Mouse (Mus musculus) thymus, postnatal 4 days (tissue): ENCODE results near the gene Crnkl1.

Source experiments
- DNase-seq: peaks from one replicate; pipeline ENCODE4 v3.0.0; 2021

Gene Crnkl1

DNA sequence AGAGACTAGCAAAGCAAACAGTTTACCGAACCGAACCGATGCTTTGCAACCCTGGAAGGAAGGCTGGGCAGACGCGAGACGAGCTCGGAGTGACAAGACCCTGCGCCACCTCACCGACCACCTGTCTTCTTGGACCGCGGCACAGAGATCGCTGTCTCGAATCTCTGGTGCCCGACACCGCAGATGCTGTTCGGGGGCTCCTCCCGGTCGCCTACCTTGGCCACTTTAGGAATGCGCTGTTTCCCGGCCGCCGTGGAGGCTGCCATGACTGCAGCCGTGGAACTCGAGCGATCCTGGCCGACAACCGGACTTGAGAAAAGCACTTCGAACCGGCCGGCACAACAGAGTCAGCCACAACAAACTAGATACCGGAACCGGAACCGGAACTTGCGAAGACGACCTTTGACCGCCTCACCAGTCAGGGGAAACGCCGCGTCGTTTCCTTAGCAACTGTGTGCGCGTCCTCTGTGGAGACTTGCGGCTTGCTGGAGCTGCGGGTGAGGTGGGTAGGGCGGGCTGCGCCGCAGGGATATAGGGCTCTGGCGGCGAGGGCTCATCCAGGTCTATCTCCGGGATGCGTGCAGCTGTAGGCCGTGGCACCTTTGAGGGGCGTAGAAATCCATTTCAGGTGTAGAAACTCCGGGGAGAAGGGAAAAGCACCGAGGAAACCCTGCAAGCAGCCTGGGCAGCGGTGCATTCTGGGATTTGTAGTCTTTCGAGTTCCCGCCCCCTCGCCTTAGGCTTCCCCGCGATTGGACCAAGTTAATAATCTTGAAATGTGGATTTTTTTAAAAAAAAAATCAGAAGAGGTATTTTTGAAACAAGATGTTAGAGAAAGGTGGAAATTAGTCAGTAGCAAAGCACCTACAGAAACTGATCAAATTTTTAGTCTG is at the start of gene Crnkl1, which contains the start of gene Cfap61:
Crnkl1 (minus strand) TSS at position 676 of the 893 bp plus-strand sequence.
Cfap61 (plus strand) TSS at position 446 of the 893 bp plus-strand sequence.
- DNase-seq: peak; percentile 93

DNA sequence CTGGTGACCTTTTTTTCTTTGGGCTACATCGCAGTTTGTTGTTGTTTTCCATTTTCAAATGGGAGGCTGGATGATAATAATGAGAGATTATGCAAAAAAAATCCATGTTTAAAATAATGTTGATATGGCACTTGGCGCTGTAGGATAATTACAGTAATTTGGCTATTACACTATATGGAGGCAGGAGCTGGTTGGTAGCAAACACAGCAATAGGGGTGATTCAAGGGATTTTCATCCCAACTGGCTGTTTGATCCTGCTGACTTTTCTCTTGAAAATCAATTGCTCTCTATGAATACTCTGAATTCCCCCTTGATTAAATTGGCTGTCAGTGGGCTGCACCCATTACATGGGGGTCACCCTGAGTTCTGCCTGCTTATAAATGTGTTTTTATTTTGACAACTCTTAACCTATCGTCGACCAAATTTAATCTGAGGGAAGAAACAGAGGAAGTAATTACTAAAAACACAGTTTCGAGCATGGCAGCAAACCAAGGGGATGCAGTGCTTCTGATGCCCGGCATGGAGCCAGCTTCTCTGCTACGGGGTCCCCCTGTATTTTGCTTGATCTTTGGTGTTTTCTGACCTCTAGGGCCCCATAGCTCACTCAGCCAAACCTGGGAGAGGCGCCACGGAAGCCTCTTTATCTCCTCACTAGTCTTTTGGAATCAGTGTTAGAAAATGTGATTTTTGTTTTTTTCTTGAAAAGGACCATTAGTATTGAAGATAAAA is 47.7 kb upstream of the Crnkl1 start:
- no peak for DNase-seq

DNA sequence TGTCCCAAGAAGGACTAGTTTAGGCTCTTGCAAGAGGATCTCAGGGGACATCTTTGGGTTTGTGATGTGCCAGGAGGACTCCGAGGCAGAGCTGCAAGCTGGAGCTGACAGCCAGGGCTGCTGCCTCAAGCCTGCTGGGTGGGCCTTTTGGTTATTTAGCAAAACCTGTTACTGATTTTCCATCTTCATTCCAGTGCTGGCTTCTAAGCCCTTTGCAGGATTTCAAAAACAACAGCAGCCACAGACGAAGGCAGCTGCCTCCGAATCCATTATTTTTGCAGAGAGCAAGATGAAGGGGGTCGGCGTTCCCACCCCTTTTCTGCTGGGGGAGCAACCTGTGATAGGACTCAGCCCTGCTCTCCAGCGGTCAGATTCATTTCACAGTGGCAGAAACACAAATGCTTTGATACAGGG is 46.9 kb upstream of the Crnkl1 start:
- no peak for DNase-seq

DNA sequence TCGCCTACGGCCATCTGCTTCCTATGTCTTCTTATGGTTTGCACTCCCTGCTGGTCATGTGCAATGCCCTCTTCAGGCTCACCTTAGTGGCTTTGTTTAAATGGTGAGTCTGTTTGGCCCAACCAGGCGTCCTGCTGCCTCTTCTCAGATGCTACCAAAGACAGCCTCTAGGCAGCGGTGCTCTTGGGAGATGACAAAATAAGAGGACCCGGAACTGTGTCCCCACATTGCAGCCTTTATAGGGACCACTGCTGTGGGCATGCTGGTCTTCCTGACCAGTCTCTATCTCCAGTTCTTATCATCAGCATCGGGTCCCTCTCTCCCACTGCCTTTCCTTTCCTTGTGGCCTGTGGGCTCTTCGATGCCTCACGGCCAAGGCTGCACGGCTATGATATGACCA is 46.1 kb upstream of the Crnkl1 start:
- no peak for DNase-seq

DNA sequence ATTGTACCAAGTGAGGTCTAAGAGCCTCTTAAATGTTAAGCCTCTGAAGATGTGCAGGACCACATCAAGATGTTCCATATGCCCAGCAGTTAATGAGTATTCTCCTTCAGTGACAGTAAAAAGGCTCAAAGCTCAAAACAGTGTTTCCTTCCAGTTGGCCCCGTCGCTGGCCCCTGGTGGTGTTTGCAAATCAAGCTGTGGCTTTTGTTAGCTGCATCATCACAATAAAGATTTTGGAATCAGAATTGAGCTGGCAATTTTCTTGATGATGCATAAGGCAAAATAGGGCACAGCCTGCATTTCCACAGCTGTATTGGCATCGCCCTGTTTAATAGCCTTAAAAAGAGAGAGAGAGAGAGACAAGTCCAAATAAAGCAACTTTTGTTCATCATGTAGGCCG is 44.8 kb upstream of the Crnkl1 start:
- DNase-seq: no peak

DNA sequence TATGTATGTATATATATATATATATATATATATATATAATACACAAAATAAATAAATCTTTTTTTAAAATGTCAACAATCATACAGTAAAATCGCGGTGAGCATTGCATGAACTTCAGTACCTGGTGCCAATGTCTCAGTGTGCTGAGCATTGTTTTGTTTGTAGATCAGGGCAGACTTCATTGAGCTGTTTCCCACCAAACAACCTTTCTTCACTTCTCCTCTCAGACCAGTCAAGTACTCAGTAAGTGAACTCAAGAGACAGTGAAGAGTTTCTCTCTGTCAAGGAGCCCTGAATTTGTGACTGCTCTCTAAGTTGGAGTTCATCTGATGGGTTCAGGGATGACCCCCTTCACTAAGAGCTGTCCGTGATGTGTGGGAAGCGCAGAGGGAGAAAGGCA is 37.8 kb upstream of the Crnkl1 start:
- DNase-seq: no peak

DNA sequence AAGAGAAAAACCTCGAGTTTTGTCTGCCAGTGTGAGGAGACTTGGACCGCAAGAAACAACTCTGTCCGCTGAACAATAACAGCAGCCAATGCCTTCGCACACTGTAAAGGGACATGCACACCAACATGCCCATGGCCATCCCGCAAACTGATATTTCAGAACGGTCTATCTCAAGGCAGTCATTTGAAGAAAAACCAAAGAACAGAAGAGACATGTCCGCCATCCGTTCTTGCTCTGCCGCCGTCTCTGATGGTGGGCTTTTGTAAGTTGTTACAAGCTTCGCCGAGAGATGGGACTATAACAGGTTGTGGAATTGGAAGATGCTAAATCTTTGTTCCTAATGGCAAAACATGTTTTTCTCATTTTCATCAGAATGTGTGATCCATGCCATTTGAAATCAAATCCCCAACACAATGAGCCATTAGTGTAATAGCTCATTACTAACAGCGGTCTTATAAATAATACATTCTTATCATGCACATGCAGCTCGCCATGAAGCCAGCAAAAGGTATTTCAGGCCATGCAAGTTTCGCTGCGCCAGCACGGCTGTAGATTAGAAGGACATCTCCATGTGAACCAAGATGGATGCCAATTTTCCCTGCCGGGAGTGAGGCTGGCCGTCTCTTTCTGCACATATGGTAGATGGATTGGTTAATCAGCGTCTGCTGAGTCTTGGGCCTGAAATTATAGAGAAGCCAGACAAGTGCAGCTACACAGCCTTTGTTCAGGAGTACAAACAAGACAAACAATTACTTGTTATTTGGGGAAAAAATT is 36.6 kb upstream of the Crnkl1 start:
- no peak for DNase-seq

DNA sequence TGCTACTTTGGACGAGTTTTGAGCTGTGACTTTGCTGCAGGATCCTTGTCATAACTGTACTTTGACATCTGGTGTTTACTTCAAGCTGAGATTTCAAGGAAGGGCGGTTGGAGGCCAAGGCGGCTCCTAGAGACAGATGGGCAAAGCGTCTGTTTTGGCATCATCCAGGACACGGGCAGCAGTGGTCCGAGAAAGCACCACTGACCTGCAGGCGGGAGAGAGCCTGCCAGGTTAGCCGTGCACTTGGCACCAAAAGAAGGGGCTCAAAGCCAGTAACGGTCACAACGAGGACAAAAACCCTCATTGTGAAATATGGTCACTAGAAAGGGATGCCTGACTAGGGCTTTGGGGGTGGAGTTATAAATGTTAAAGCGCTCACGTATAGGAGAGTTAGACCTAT is 35.9 kb upstream of the Crnkl1 start:
- no peak for DNase-seq

DNA sequence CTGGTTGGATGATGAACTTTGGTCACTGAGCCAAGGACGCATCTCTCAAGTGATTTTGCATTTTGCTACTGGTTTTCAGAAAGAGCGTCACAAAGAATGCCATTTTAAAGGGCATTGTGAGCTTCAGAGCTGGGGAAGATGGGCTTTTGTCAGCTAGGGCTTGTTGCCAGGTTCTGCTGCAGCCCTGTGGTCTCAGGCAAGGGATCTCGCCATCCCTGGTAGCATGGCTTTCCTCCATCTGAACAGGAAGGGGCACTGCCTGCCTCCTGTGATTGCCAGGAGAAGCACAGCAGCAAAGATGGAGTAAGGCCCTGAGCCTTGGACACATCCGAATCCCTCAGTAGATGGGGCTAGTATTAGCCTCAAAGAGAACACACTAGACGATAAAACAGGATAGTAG is 27.0 kb upstream of the Crnkl1 start:
- DNase-seq: no peak

DNA sequence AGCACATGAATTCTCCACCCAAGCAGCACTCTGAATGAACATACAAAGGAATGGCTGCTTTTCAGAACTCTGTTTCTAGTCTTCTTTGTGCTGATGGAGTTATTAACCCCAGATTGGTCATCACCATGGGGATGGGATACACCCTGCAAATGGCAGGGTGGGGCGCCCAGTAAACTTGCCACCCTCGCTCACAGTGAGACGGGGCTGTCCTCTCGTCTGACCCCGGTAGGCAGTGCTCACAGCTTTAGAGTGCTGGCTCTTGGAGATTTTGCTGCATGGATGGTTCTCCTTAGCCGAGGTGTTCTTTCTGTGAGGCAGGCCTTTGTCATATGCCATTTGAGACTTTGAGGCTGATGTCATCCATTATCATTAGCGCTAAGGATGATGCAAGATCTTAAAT is 23.7 kb upstream of the Crnkl1 start:
- no peak for DNase-seq

DNA sequence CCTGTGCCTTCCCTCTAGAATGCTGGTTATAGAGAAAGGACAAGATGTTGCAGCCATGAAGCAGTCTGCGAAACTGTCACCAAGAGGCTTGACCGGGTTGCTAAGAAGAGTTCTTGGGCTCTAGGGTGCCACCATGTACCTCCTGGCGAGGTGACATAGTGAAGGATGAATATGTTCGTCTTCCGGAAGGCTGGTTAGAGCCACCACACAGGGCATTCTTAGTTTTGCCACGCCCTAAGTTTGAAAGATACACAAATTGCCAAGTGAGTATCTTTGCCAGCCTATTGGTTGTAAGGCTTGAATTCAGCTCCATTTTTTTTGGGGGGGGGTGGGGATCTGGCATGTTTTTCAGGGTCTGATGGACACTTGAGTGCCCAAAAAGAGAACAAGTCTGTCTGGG is 23.3 kb upstream of the Crnkl1 start:
- no peak for DNase-seq

DNA sequence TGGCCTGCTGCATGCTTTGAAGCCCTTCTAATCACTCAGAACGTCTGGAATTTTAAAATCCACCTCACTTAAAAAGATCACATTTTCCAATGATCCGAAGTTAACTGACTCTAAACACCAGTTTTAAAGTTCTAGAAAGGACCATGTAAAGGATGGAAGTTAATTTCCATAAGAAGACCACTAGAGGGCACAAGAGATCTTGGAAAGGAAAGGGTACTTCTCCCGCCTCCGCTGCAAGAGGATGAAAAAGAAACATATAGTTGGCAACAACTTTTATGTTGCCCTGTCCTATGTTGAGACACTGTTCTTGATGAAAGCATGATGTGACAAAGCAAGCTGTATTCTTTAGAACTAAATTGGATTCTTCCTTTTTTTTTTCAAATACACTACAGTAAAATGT is 22.6 kb upstream of the Crnkl1 start:
- DNase-seq: no peak

DNA sequence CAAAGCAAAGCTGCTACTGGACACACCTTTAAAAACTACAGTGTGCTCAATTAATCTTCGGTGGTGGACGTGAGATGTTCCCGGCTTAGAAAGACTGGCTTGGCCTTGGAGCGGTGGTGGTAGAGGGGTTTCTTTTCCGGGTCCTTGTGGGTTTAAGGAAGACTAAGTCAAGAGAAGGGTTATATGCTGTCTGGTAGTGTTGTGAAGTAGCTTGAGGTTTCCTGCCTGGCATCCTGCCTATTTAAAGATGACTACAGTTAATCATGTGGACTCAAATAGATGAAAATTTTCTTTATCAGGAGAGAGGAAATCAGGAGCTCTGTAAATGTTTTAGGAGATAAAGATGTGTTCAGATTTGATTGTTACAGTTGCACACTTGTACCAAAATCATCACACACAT is 21.5 kb upstream of the Crnkl1 start:
- DNase-seq: no peak

DNA sequence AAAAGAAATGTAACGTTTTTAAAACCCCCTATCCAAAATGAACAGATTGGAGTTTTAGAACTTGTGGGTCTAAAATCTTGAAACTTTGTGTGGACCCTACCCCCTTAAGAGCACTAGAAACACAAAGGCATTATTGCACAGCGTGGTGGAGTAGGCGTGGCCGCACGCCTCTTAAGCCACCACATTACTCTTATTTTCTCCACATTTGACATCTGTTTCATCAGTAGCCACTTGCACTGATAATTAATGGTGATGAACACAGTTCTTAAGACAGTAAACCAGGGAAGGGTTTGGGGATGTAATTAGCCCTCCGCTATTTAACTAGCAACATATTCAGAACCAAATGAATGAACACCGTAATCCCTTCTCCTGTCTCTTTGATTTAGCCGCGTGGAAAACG is 21.0 kb upstream of the Crnkl1 start:
- no peak for DNase-seq

DNA sequence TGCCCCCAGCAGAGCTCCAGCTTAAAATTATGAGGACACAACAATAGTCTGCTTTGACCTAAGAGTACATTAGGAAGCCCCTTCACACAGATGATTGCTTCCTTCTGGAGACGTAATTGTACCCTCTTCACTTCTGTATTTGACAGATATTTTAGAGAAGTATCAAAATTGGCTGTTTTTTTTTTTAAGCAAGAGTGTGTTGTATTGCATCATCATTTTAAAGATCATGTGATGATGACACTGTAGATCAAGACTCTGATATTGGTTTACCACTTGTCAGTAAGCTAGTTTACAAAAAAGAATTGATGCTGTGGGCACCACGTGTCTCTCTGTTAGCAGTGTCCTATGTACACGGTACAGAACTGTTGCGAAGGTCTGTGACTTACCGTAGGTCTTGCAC is 17.9 kb upstream of the Crnkl1 start:
- no peak for DNase-seq

DNA sequence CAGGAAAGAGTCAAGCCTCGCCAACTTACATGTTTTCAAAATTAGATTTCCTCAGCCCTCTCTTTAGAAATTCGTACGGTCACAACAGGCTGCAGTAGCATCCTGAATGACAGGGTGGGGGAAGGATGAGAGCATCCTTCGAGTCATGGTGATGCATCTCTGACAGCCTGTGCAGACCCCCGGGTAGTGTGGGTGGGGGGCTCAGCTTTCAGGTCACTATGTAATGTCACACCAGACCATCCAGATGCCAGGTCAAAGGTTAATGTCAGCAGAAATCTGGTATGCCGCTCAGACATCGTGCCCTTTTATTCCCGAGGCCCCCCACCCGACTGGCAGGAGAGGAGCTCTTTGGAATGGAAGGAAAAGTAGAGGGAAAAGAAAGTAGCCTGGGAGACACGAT is 15.4 kb upstream of the Crnkl1 start:
- no peak for DNase-seq

DNA sequence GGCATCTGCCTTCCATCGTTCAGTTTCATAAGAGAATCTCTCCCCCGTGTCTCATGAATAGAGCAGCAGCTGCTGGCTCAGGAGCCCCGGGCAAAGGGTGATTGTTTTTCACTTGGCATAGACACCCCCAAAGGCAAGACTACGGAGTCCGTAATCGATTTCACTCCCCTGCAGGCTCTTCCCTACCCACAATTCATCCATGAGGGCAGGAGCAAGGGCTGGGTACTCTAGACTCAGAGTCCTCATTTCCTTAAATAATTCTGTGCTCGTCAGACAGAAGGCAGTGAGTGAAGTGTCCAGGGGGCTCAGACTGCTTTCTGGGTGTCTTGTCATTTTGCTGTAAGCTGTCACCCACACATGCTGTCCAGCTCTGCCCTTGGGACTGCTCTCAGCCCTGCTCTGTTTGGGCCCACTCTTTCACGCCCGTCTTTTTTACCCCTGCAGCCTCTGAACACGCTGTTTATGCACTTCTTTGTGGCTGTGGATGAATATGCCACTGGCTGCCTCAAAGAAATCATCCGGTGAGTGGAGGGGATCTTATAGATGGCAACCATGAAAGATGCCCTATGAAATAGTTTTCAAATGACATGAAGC is 14.8 kb upstream of the Crnkl1 start:
- no peak for DNase-seq

DNA sequence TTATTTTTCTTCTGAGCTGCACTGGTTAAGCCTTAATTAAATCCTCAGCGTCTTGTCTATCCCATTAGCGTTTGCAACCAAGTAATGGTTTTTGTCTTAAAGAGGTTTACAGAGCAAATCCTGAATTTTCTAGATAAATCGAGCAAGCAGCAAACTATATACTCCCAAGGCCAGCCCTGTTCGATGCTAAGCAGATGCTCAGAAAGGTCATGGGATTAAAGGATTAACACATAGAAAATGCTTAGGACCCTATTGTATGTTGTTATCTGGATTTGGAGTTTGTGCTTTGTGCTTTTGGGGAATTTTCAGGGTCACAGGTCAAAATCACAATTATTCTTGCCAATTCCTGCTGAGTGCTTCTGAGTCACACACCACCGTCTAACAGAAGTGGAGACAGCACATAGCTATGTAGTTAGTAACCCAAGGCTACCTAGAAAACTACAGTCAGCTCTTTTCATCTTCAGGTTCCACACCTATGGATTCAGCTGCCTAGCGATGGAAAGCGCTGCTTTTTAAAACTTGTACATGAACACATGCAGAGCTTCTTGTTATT is 13.7 kb upstream of the Crnkl1 start:
- DNase-seq: no peak

DNA sequence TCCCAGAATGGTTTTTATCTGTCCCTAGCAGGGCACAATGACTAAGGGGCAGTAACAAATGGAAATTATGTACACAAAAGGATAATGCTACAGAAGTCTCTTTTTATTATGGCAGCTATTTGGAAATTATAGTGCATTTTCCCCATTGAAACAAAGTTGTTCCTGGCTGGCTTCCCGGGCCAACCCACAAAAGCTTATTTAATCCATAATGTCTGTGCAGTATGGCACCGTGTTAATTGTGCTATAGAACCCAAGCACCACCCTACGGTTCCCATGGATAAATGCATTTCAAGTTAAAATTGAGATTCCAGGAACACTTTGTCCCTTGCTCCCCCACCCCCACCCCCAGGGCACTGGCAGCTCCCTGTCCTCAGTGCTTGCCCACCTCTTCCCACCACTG is 9.5 kb upstream of the Crnkl1 start:
- DNase-seq: no peak

DNA sequence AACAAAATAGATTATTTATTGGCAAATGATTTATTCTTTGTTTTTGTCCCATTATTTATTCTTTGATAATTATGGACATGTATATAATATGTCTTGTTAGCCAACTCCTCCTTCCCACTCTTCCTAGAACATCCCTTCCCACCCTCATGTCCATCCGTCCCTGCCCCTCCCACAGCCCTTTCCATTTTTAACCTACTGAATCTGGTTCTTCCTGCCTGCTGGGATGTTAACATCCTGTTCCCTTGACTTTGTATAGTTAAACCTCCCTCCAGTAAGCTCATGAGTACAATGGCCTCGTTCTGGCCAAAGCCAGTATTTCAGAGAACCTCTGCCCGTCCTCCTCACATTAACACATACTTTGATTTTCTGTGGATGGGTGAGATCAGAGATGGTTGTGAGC is 6.6 kb upstream of the Crnkl1 start:
- DNase-seq: no peak

DNA sequence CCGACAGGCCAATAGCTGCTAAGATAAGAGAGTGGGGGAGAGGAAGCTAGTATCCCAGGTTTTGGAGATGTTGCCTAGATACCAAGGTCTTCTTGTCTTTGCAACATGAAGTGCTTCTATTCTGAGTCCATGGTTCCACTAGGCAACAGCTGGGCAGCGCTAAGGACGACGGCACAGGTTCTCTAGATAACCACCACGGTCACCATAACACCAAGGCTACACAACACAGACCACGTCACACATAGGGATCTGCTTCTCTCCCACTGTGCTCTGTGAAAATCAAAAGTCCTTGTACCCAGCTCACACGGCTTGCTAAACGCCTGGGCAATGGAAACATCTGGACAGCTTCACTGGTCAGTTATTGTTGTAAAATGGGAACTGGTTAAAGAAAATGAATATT is 2.2 kb upstream of the Crnkl1 start:
- DNase-seq: no peak

DNA sequence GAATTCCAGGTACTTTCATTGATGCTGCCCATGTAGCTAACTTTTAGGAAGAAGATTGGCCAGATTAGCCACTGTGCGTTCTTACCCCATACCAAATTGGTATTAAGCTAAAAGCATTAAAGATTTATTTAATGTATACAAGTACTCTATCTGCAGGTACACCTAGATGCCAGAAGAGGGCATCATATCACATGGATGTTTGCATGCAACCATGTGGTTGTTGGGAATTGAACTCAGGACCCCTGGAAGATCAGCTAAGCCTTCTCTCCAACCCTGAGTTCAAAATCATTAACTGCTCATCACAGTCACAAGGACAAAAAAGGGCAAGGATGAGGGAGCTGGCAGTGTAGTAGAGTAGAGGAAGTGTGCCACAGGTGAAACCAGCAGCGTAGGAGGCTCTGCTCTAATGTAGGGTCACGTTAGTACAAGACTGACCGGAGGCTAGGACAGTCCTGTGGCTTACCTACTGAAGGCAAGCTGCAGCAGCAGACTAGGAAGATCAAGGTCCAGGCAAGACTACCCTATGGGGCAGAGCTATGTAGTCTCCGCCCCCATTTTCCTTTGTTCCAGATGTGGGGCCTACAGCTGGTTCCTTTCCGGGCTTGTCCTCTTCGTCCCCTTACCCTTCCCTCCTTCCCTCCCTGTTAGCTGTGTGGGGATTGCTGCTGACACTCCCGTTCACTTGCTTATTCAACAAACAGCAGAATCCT is 13.7 kb downstream of the Crnkl1 start:
- DNase-seq: no peak
